Mouse (Mus musculus) kidney, adult 2 months (tissue): Measurements from ENCODE around the gene 4931428L18Rik. TPM values are rescaled to one million over a fixed set of nuclear protein-coding genes. Genes with fewer than 3 reads are reported as not detected.

Experiments used
- DNase-seq: peaks from one replicate; pipeline ENCODE4 v3.0.0; 2021
- H3K27ac ChIP-seq: fragments of 200-500 bp; 2 replicates; pipeline ENCODE4 v1.5.1; 2012; ENCODE audit warnings: low read depth, low read length, control low read depth, inconsistent platforms; ENCODE audit not compliant: insufficient read depth
- H3K27me3 ChIP-seq: fragments of 200-500 bp; replicated peaks from 2 replicates; pipeline ENCODE4 v1.6.1; 2012; ENCODE audit warnings: mild to moderate bottlenecking, moderate library complexity, low read length, inconsistent platforms; ENCODE audit not compliant: control insufficient read depth, insufficient read depth
- H3K36me3 ChIP-seq: fragments of 200-500 bp; 2 replicates; pipeline ENCODE4 v1.6.1; 2012; ENCODE audit warnings: mild to moderate bottlenecking, moderate library complexity, low read length, inconsistent platforms; ENCODE audit not compliant: control insufficient read depth, insufficient read depth
- H3K4me1 ChIP-seq: fragments of 200-500 bp; 2 replicates; pipeline ENCODE4 v1.6.1; 2011; ENCODE audit warnings: low read length; ENCODE audit not compliant: control insufficient read depth, insufficient read depth
- H3K4me3 ChIP-seq: fragments of 200-500 bp; 2 replicates; pipeline ENCODE4 v1.5.1; 2011; ENCODE audit warnings: mild to moderate bottlenecking, low read depth, low read length, control low read depth; ENCODE audit not compliant: insufficient read depth
- CTCF ChIP-seq: fragments of 200-500 bp; conservative IDR thresholded peaks from 2 replicates; pipeline ENCODE4 v1.5.1; 2011; ENCODE audit warnings: low read depth, mild to moderate bottlenecking, control low read depth, low read length, moderate library complexity, mixed read lengths; ENCODE audit not compliant: insufficient read depth, insufficient read length
- POLR2A ChIP-seq: fragments of 200-500 bp; IDR thresholded peaks from one replicate; pipeline ENCODE4 v1.6.1; 2011; ENCODE audit warnings: low read depth, low read length, control low read depth
- WGBS: fragments of 180-500 bp; shearing (Covaris S2); methylation state at CpG from one replicate; pipeline ENCODE4 v1.1.7; 2018; 5-methylcytosine and 5-hydroxymethylcytosine counted together
- polyA plus RNA-seq: library from polyadenylated mRNA; depleted of rRNA; stranded (reverse); fragments of >200 nt; gene quantifications from 2 replicates; pipeline ENCODE4 v1.2.3, GENCODE M21; 2012

4931428L18Rik gene
- polyA plus RNA-seq, 1 experiment: not detected

DNA sequence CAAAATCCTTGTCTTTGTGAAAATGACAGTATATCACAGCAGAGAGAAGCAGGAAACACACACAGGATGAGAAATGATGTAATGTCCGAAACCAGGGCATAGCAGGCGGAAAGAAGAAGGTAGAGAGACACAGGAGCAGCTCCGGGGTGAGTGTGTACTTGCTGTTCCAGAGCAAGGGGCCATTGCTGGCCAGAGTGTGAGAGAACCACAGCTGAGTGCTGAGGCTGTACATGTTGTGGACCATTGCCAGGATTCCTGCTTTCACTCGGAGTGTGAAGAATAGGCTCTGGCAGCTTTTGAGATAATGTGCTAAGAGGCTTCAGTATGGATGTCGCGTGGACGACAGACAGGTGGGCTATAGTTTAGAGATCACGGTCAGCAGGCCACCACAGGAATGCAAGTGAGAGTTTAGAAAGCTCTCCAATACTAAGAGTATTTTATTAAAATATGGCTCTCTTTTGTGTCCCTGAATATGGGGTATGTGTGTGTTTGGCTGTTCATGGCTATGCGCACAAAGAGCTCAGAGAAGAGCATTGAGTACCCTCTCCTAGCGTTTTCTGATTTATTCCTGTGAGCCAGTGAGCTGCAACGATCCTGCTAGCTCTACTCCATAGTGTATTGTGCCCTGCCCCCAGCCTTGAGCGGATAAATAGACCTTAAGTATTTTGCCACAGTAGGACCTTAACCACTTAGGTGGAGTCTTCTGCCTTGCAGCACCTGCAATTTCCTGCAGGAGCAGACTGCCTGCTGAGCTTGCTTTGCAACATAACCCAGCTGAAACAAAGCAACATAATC, 119.4 kb downstream of the 4931428L18Rik start:
- no peaks in the 10 kb centered on the region for H3K27me3 ChIP-seq
- H3K27ac ChIP-seq: no peak overlapping the region
- H3K4me3 ChIP-seq: no peak overlapping the region
- no peaks in the 10 kb centered on the region for H3K4me1 ChIP-seq
- 63% methylated on average over 12 of the region's 12 CpGs for WGBS
- DNase-seq: no peak
- TF ChIP-seq POLR2A (no peak), CTCF (no peak)
- H3K36me3 ChIP-seq: no peaks in the 10 kb centered on the region

DNA sequence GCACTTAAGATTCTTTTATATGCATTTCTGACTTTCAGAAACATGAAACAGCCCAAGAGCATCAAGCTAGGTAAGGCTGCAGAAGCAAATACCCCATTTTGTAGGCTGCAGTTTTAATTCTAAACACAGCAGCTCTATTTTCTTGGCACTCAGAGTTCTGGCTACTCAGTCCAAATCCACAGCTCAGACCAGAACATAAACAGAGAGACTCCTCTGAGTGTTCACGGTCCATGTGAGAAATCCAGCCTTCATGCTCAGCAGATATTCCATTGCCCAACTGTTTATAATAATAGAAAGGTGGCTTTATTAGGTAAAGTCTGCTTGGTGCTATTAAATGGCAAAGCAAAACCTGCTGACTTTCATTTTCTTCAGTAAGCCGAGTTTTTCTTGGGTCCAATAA, 120.2 kb downstream of the 4931428L18Rik start:
- TF ChIP-seq CTCF: no peak
- no peak for TF ChIP-seq POLR2A
- Histone ChIP-seq H3K27ac (no peak overlapping the region), H3K4me1 (no peaks in the 10 kb centered on the region), H3K4me3 (no peak overlapping the region), H3K27me3 (no peaks in the 10 kb centered on the region), H3K36me3 (no peaks in the 10 kb centered on the region)
- 65% methylated on average over 2 of the region's 2 CpGs for WGBS
- no peak for DNase-seq

DNA sequence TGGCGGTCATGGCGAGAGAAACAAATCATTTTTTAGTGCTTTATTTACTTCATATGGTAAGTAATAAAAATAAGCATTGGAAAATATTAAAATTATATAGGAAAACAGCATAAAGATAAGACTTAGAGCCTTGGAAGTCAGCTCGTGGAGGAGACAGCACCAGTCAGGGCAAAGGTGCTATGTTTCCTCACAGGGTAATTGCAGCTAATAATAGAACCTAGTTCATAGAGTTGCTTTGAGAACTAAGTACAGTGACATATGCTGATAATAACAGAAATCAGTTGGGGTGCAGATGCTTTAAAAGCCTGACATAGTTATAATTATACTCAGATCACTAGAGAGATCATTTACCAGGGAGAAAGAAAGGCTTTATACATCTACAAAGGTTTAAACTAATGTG, 125.3 kb downstream of the 4931428L18Rik start:
- 86% methylated on average over 3 of the region's 3 CpGs for WGBS
- no peak for TF ChIP-seq POLR2A
- no peak for TF ChIP-seq CTCF
- H3K27me3 ChIP-seq: no peaks in the 10 kb centered on the region
- no peak overlapping the region for H3K4me3 ChIP-seq
- H3K4me1 ChIP-seq: no peaks in the 10 kb centered on the region
- H3K27ac ChIP-seq: no peak overlapping the region
- H3K36me3 ChIP-seq: no peaks in the 10 kb centered on the region
- no peak for DNase-seq

GRCm38 (mm10) chr1:31096466-31096793, 126.1 kb downstream of the 4931428L18Rik start:
- Histone ChIP-seq H3K27me3 (no peaks in the 10 kb centered on the region), H3K36me3 (no peaks in the 10 kb centered on the region), H3K4me1 (no peaks in the 10 kb centered on the region), H3K27ac (no peak overlapping the region), H3K4me3 (no peak overlapping the region)
- WGBS: 66% methylated on average over 2 of the region's 2 CpGs
- DNase-seq: no peak
- no peak for TF ChIP-seq CTCF
- TF ChIP-seq POLR2A: no peak

DNA sequence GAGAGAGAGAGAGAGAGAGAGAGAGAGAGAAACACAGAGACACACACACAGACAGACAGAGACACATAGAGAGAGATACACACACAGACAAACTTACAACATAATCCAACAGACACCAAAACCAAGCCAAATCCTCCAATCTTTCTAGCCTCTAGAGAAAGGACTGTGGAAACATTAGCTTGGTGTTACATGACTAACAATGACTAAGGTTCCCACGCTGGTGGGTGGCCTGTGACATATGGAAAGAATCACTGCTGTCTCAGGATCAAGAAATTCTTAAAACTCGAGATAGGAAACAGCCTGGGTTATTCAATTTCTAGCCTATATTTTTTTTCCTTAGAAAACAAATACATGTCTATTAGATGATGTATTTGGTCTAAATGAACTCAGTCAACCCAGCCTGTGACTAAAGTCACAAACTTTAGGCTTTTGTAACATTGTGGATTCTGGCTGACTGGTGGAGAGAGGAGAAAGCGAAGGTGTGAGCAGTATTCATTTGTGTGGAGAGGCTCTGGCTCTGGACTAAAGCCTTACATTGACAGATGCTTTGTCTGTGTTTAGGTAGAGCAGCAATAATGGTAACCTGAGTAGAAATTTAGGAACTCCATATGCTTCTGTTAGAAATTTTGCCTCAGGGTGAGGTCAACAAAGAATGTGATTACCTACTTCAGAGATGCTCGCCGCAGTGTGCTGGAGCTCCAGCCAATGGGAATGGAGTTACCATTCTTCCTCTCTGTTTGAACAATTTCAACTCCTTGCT, 126.6 kb downstream of the 4931428L18Rik start:
- TF ChIP-seq CTCF: no peak
- TF ChIP-seq POLR2A: no peak
- 66% methylated on average over 5 of the region's 5 CpGs for WGBS
- no peak overlapping the region for H3K4me3 ChIP-seq

GRCm38 (mm10) chr1:31094792-31095191, 127.7 kb downstream of the 4931428L18Rik start:
- Histone ChIP-seq H3K4me3 (no peak overlapping the region), H3K27ac (no peak overlapping the region), H3K4me1 (no peaks in the 10 kb centered on the region), H3K36me3 (no peaks in the 10 kb centered on the region), H3K27me3 (no peaks in the 10 kb centered on the region)
- 65% methylated on average over 3 of the region's 3 CpGs for WGBS
- TF ChIP-seq POLR2A (no peak), CTCF (no peak)
- no peak for DNase-seq

More for the DNA sequence above, 126.6 kb downstream of the 4931428L18Rik start:
- no peaks in the 10 kb centered on the region for H3K4me1 ChIP-seq
- H3K36me3 ChIP-seq: no peaks in the 10 kb centered on the region
- H3K27ac ChIP-seq: no peak overlapping the region
- no peak for DNase-seq
- H3K27me3 ChIP-seq: no peaks in the 10 kb centered on the region

- Histone ChIP-seq H3K36me3 (no peaks in the 10 kb centered on the region), H3K4me1 (no peaks in the 10 kb centered on the region), H3K27ac (no peak overlapping the region), H3K27me3 (no peaks in the 10 kb centered on the region), H3K4me3 (no peak overlapping the region)
- DNase-seq: no peak
- 78% methylated on average over 1 of the region's 1 CpGs for WGBS
- TF ChIP-seq CTCF (no peak), POLR2A (no peak)
Measured at GRCm38 (mm10) chr1:31093939-31094338, 128.5 kb downstream of the 4931428L18Rik start.
